ENCODE assay signal across 25 mouse cellular contexts in genomic region chr10:104936660-104937059, GRCm38 (mm10).
DNase-seq lines count a peak whose midpoint lies in the region; ATAC-seq lines count a peak whose summit lies in the region.
"Had no signal": no experiment of that assay in that cellular context is flagged by ENCODE, and none has a peak within 500 bp of the region (broad histone marks: within the 10 kb centered on the region; RNA-seq: fewer than 3 reads in every experiment).

No protein-coding gene starts in this region.

- ATAC-seq in midbrain, embryonic 11.5 days (ENCODE audit: low FRiP score): 0 out of 2 replicates have a peak, but pooled peaks have one; percentile 42
- peak; percentile 75; the same call in 1 of the 2 replicates for ATAC-seq in midbrain, embryonic 14.5 days (ENCODE audit: low FRiP score, low TSS enrichment)
- ATAC-seq in midbrain, embryonic 16.5 days: no peak
- ATAC-seq in embryonic facial prominence, embryonic 13.5 days (ENCODE audit: insufficient number of reproducible peaks, insufficient read depth, low FRiP score, low TSS enrichment, low read depth): 0 out of 2 replicates have a peak, but pooled peaks have one; percentile 43
- ATAC-seq: CD4-positive, CD25-positive, alpha-beta regulatory T cell, adult 4 months; forebrain, embryonic 13.5 days; forebrain, embryonic 16.5 days; hindbrain, embryonic 16.5 days; intestine, embryonic 15.5 days had no signal

- H3K4me1 ChIP-seq in midbrain, embryonic 11.5 days (ENCODE audit: control insufficient read depth, insufficient read depth, low read length): no peaks in the 10 kb centered on the region
- H3K4me1 ChIP-seq in midbrain, embryonic 10.5 days: no peaks in the 10 kb centered on the region
- H3K4me1 ChIP-seq in midbrain, embryonic 14.5 days (ENCODE audit: control insufficient read depth, insufficient read depth, low read length): no peaks in the 10 kb centered on the region
- no peaks in the 10 kb centered on the region for H3K4me1 ChIP-seq in midbrain, embryonic 16.5 days (ENCODE audit: control insufficient read depth, insufficient read depth, low read length)
- H3K4me1 ChIP-seq in embryonic facial prominence, embryonic 13.5 days: no peaks in the 10 kb centered on the region
- H3K4me1 ChIP-seq: forebrain, embryonic 13.5 days; hindbrain, embryonic 10.5 days; hindbrain, embryonic 13.5 days; intestine, embryonic 15.5 days had no signal

- 62% methylated on average over 1 of the region's 1 CpGs for WGBS in midbrain, embryonic 11.5 days
- 71% methylated on average over 1 of the region's 1 CpGs for WGBS in midbrain, embryonic 10.5 days
- WGBS in midbrain, embryonic 14.5 days: 34% methylated on average over 1 of the region's 1 CpGs
- WGBS in midbrain, embryonic 16.5 days: 41% methylated on average over 1 of the region's 1 CpGs
- 37% methylated on average over 1 of the region's 1 CpGs for WGBS in embryonic facial prominence, embryonic 13.5 days

- DNase-seq in midbrain, embryonic 11.5 days (ENCODE audit: low spot score, missing footprints): peak; percentile 41
- DNase-seq in midbrain, embryonic 10.5 days (ENCODE audit: low spot score): no peak
- peak; percentile 15 for DNase-seq in midbrain, embryonic 14.5 days
- no peak for DNase-seq in heart, postnatal 36 days
- no peak for DNase-seq in frontal cortex, postnatal 14 days (ENCODE audit: low spot score in 2 of 2)
- DNase-seq: adrenal gland, adult 2 months; adrenal gland, postnatal 25 days; cerebellum, adult 11 months; cerebellum, adult 2 months; cerebellum, adult 9-11 months; cerebellum, postnatal 25 days; gastrocnemius, adult 2 months; gastrocnemius, postnatal 14 days; heart, adult 11 months had no signal

- no peaks in the 10 kb centered on the region for H3K36me3 ChIP-seq in midbrain, embryonic 11.5 days (ENCODE audit: control insufficient read depth, insufficient read depth, low read length)
- no peaks in the 10 kb centered on the region for H3K36me3 ChIP-seq in midbrain, embryonic 10.5 days
- H3K36me3 ChIP-seq in midbrain, embryonic 14.5 days (ENCODE audit: control insufficient read depth, insufficient read depth, low read length): no peaks in the 10 kb centered on the region
- H3K36me3 ChIP-seq in midbrain, embryonic 16.5 days (ENCODE audit: control insufficient read depth, insufficient read depth, low read length): no peaks in the 10 kb centered on the region
- H3K36me3 ChIP-seq in embryonic facial prominence, embryonic 13.5 days: no peaks in the 10 kb centered on the region
- H3K36me3 ChIP-seq: hindbrain, embryonic 10.5 days; hindbrain, embryonic 13.5 days; intestine, embryonic 15.5 days had no signal

- H3K27me3 ChIP-seq in midbrain, embryonic 11.5 days (ENCODE audit: control insufficient read depth, insufficient read depth, low read length): no peaks in the 10 kb centered on the region
- H3K27me3 ChIP-seq in midbrain, embryonic 10.5 days (ENCODE audit: low read depth, poor library complexity, severe bottlenecking): no peaks in the 10 kb centered on the region
- H3K27me3 ChIP-seq in midbrain, embryonic 14.5 days (ENCODE audit: control insufficient read depth, insufficient read depth, low read length): no peaks in the 10 kb centered on the region
- H3K27me3 ChIP-seq in midbrain, embryonic 16.5 days (ENCODE audit: control insufficient read depth, insufficient read depth, low read depth, low read length): no peaks in the 10 kb centered on the region
- H3K27me3 ChIP-seq in embryonic facial prominence, embryonic 13.5 days: no peaks in the 10 kb centered on the region
- H3K27me3 ChIP-seq: forebrain, embryonic 13.5 days; hindbrain, embryonic 13.5 days; intestine, embryonic 15.5 days had no signal

- intact Hi-C loops in heart, postnatal 36 days (cut with DNase I): no loop called here

- H3K4me2 ChIP-seq in midbrain, embryonic 11.5 days: no peak overlapping the region
- no peak overlapping the region for H3K4me2 ChIP-seq in midbrain, embryonic 14.5 days (ENCODE audit: low read length)
- no peak overlapping the region for H3K4me2 ChIP-seq in midbrain, embryonic 16.5 days (ENCODE audit: low read length)
- H3K4me2 ChIP-seq in embryonic facial prominence, embryonic 13.5 days: no peak overlapping the region
- H3K4me2 ChIP-seq: forebrain, embryonic 13.5 days; heart, embryonic 11.5 days; hindbrain, embryonic 13.5 days; intestine, embryonic 15.5 days had no signal

- no peaks in the 10 kb centered on the region for H3K9me3 ChIP-seq in midbrain, embryonic 11.5 days (ENCODE audit: control insufficient read depth, low read length)
- no peaks in the 10 kb centered on the region for H3K9me3 ChIP-seq in midbrain, embryonic 10.5 days (replicated peaks)
- no peaks in the 10 kb centered on the region for H3K9me3 ChIP-seq in midbrain, embryonic 14.5 days (ENCODE audit: control insufficient read depth, low read length)
- H3K9me3 ChIP-seq in midbrain, embryonic 16.5 days (replicated peaks; ENCODE audit: control insufficient read depth, low read length, poor library complexity, severe bottlenecking): no peaks in the 10 kb centered on the region
- no peaks in the 10 kb centered on the region for H3K9me3 ChIP-seq in embryonic facial prominence, embryonic 13.5 days
- H3K9me3 ChIP-seq: forebrain, embryonic 13.5 days; hindbrain, embryonic 10.5 days; hindbrain, embryonic 13.5 days; intestine, embryonic 15.5 days had no signal

- H3K27ac ChIP-seq in midbrain, embryonic 11.5 days (ENCODE audit: low read depth, low read length): no peak overlapping the region
- no peak overlapping the region for H3K27ac ChIP-seq in midbrain, embryonic 10.5 days (replicated peaks)
- H3K27ac ChIP-seq in midbrain, embryonic 14.5 days (replicated peaks; ENCODE audit: low read depth, low read length): no peak overlapping the region
- H3K27ac ChIP-seq in midbrain, embryonic 16.5 days (ENCODE audit: low read length): no peak overlapping the region
- H3K27ac ChIP-seq in embryonic facial prominence, embryonic 13.5 days: no peak overlapping the region
- H3K27ac ChIP-seq: forebrain, embryonic 13.5 days; gastrocnemius, adult 2 months; hindbrain, embryonic 10.5 days; hindbrain, embryonic 13.5 days; intestine, embryonic 15.5 days had no signal

- H3K9ac ChIP-seq in midbrain, embryonic 11.5 days (ENCODE audit: low read length): no peak overlapping the region
- H3K9ac ChIP-seq in midbrain, embryonic 14.5 days (replicated peaks; ENCODE audit: low read length): no peak overlapping the region
- H3K9ac ChIP-seq in midbrain, embryonic 16.5 days (ENCODE audit: low read depth, low read length): no peak overlapping the region
- no peak overlapping the region for H3K9ac ChIP-seq in embryonic facial prominence, embryonic 13.5 days
- H3K9ac ChIP-seq: forebrain, embryonic 13.5 days; hindbrain, embryonic 13.5 days; intestine, embryonic 15.5 days had no signal

- H3K4me3 ChIP-seq in midbrain, embryonic 11.5 days (ENCODE audit: low read depth, low read length): no peak overlapping the region
- no peak overlapping the region for H3K4me3 ChIP-seq in midbrain, embryonic 10.5 days
- no peak overlapping the region for H3K4me3 ChIP-seq in midbrain, embryonic 14.5 days (replicated peaks; ENCODE audit: low read depth, low read length)
- no peak overlapping the region for H3K4me3 ChIP-seq in midbrain, embryonic 16.5 days (ENCODE audit: low read depth, low read length)
- no peak overlapping the region for H3K4me3 ChIP-seq in embryonic facial prominence, embryonic 13.5 days
- H3K4me3 ChIP-seq: erythroblast, embryonic 14.5 days; forebrain, embryonic 13.5 days; gastrocnemius, adult 2 months; hindbrain, embryonic 10.5 days; hindbrain, embryonic 13.5 days; intestine, embryonic 15.5 days had no signal

Comparison
In these comparisons a context has a peak if more than half of its experiments do, and no peak if none do; other contexts are left out.
1. DNase-seq: peak in midbrain, embryonic 11.5 days (single experiment) and midbrain, embryonic 14.5 days (single experiment); none in midbrain, embryonic 10.5 days (single experiment), heart, postnatal 36 days (0 of 2) and frontal cortex, postnatal 14 days (0 of 2).